Mouse (Mus musculus) kidney, adult 2 months (tissue): Measurements from ENCODE around the gene Gm12355. TPM values are rescaled to one million over a fixed set of nuclear protein-coding genes. Genes with fewer than 3 reads are reported as not detected.
"Not testable (repeated sequence)": the region's sequence is repeated elsewhere in the genome, so short reads cannot be mapped to it uniquely, and the experiment has no call there.

Experiments used
- DNase-seq: peaks from one replicate; pipeline ENCODE4 v3.0.0; 2021
- H3K27ac ChIP-seq: fragments of 200-500 bp; 2 replicates; pipeline ENCODE4 v1.5.1; 2012; ENCODE audit warnings: low read depth, low read length, control low read depth, inconsistent platforms; ENCODE audit not compliant: insufficient read depth
- H3K27me3 ChIP-seq: fragments of 200-500 bp; replicated peaks from 2 replicates; pipeline ENCODE4 v1.6.1; 2012; ENCODE audit warnings: mild to moderate bottlenecking, moderate library complexity, low read length, inconsistent platforms; ENCODE audit not compliant: control insufficient read depth, insufficient read depth
- H3K36me3 ChIP-seq: fragments of 200-500 bp; 2 replicates; pipeline ENCODE4 v1.6.1; 2012; ENCODE audit warnings: mild to moderate bottlenecking, moderate library complexity, low read length, inconsistent platforms; ENCODE audit not compliant: control insufficient read depth, insufficient read depth
- H3K4me1 ChIP-seq: fragments of 200-500 bp; 2 replicates; pipeline ENCODE4 v1.6.1; 2011; ENCODE audit warnings: low read length; ENCODE audit not compliant: control insufficient read depth, insufficient read depth
- H3K4me3 ChIP-seq: fragments of 200-500 bp; 2 replicates; pipeline ENCODE4 v1.5.1; 2011; ENCODE audit warnings: mild to moderate bottlenecking, low read depth, low read length, control low read depth; ENCODE audit not compliant: insufficient read depth
- CTCF ChIP-seq: fragments of 200-500 bp; conservative IDR thresholded peaks from 2 replicates; pipeline ENCODE4 v1.5.1; 2011; ENCODE audit warnings: low read depth, mild to moderate bottlenecking, control low read depth, low read length, moderate library complexity, mixed read lengths; ENCODE audit not compliant: insufficient read depth, insufficient read length
- POLR2A ChIP-seq: fragments of 200-500 bp; IDR thresholded peaks from one replicate; pipeline ENCODE4 v1.6.1; 2011; ENCODE audit warnings: low read depth, low read length, control low read depth
- WGBS: fragments of 180-500 bp; shearing (Covaris S2); methylation state at CpG from one replicate; pipeline ENCODE4 v1.1.7; 2018; 5-methylcytosine and 5-hydroxymethylcytosine counted together
- polyA plus RNA-seq: library from polyadenylated mRNA; depleted of rRNA; stranded (reverse); fragments of >200 nt; gene quantifications from 2 replicates; pipeline ENCODE4 v1.2.3, GENCODE M21; 2012

Gm12355 gene
- polyA plus RNA-seq, 1 experiment, result not detected

GRCm38 (mm10) chr11:98660517-98660916 is 35.1 kb upstream of the Gm12355 start:
- Histone ChIP-seq H3K27ac (no peak overlapping the region), H3K36me3 (no peaks in the 10 kb centered on the region), H3K27me3 (no peaks in the 10 kb centered on the region), H3K4me3 (no peak overlapping the region), H3K4me1 (no peaks in the 10 kb centered on the region)
- DNase-seq, result peak; percentile 58
- TF ChIP-seq POLR2A (no peak), CTCF (peak; percentile 59)
- 5% methylated on average over 6 of the region's 6 CpGs for WGBS

GRCm38 (mm10) chr11:98655076-98655475 is 29.6 kb upstream of the Gm12355 start:
- H3K4me3 ChIP-seq, H3K4me1 ChIP-seq, H3K27ac ChIP-seq, H3K27me3 ChIP-seq, H3K36me3 ChIP-seq: not testable (repeated sequence)
- TF ChIP-seq CTCF, result peak; percentile 66
- 15% methylated on average over 7 of the region's 7 CpGs for whole genome bisulfite sequencing
- peak; percentile 58 for DNase-seq

GRCm38 (mm10) chr11:98646459-98646858 is 21.0 kb upstream of the Gm12355 start, which contains the start of gene Gsdma2:
TSS of gene Gsdma2 (plus strand) at chr11:98646759.
- no peak for DNase-seq
- Histone ChIP-seq H3K36me3 (no peaks in the 10 kb centered on the region), H3K4me1 (peaks cover 12% of the 10 kb centered on the region; the same call in 1 of the 2 replicates), H3K27ac (peak within 1 kb of the TSS; percentile 6; the same call in 1 of the 2 replicates), H3K27me3 (no peaks in the 10 kb centered on the region), H3K4me3 (no peak within 1 kb of the TSS)
- 50% methylated on average over 2 of the region's 2 CpGs for WGBS
- TF ChIP-seq CTCF, result no peak
- no peak for TF ChIP-seq POLR2A

GRCm38 (mm10) chr11:98645946-98646345 is 20.5 kb upstream of the Gm12355 start:
- Histone ChIP-seq H3K36me3 (no peaks in the 10 kb centered on the region), H3K4me3 (no peak overlapping the region), H3K27me3 (no peaks in the 10 kb centered on the region), H3K4me1 (peaks cover 12% of the 10 kb centered on the region; the same call in 1 of the 2 replicates), H3K27ac (no peak overlapping the region)
- no peak for TF ChIP-seq CTCF
- no peak for TF ChIP-seq POLR2A
- 28% methylated on average over 2 of the region's 2 CpGs for WGBS
- DNase-seq, result peak; percentile 69

- TF ChIP-seq POLR2A, result no peak
- TF ChIP-seq CTCF, result no peak
- DNase-seq, result peak; percentile 70
- 53% methylated on average over 3 of the region's 3 CpGs for WGBS
- Histone ChIP-seq H3K4me1 (peaks cover 12% of the 10 kb centered on the region; the same call in 1 of the 2 replicates), H3K27ac (peak overlapping the region; percentile 37; the same call in 1 of the 2 replicates), H3K27me3 (no peaks in the 10 kb centered on the region), H3K36me3 (no peaks in the 10 kb centered on the region), H3K4me3 (no peak overlapping the region)
Observed at GRCm38 (mm10) chr11:98644757-98645156, 19.3 kb upstream of the Gm12355 start.

- Histone ChIP-seq H3K4me1 (0 out of 2 replicates have a peak, but pooled peaks cover 2% of the 10 kb centered on the region), H3K27me3 (no peaks in the 10 kb centered on the region), H3K27ac (no peak overlapping the region), H3K36me3 (no peaks in the 10 kb centered on the region), H3K4me3 (no peak overlapping the region)
- no peak for DNase-seq
- WGBS, result 62% methylated on average over 5 of the region's 5 CpGs
- TF ChIP-seq POLR2A (no peak), CTCF (no peak)
Observed at GRCm38 (mm10) chr11:98640091-98640490, 14.6 kb upstream of the Gm12355 start.

GRCm38 (mm10) chr11:98637501-98637900 is 12.0 kb upstream of the Gm12355 start:
- Histone ChIP-seq H3K27ac (no peak overlapping the region), H3K4me1 (no peaks in the 10 kb centered on the region), H3K27me3 (no peaks in the 10 kb centered on the region), H3K4me3 (no peak overlapping the region), H3K36me3 (no peaks in the 10 kb centered on the region)
- TF ChIP-seq CTCF (no peak), POLR2A (no peak)
- DNase-seq, result no peak
- 86% methylated on average over 1 of the region's 1 CpGs for WGBS
